Mouse (Mus musculus): Measurements from ENCODE around the gene Def6.

Def6 gene

GRCm38 (mm10) chr17:28277721-28278120 is 70.1 kb downstream of the Def6 start:
- no peak for DNase-seq

- no peak for DNase-seq
These were observed 70.6 kb downstream of the Def6 start for GRCm38 (mm10) chr17:28278156-28278555.

Data from kidney, adult 18-20 months (tissue).